Comparison of ENCODE assay signal across 17 mouse cellular contexts in genomic region chr2:126412759-126413158, GRCm38 (mm10).
"Had no signal": no experiment of that assay in that cellular context is flagged by ENCODE, and none has a peak within 500 bp of the region (broad histone marks: within the 10 kb centered on the region; RNA-seq: fewer than 3 reads in every experiment).

No protein-coding gene starts in this region.

- H3K4me1 ChIP-seq: midbrain, embryonic 13.5 days; midbrain, embryonic 15.5 days; neural tube, embryonic 12.5 days had no signal

- H3K27ac ChIP-seq: midbrain, embryonic 13.5 days; midbrain, embryonic 15.5 days; neural tube, embryonic 12.5 days had no signal

- H3K9me3 ChIP-seq: megakaryocyte, embryonic 14.5 days; midbrain, embryonic 13.5 days; midbrain, embryonic 15.5 days; neural tube, embryonic 12.5 days had no signal

- H3K4me3 ChIP-seq: megakaryocyte, embryonic 14.5 days; midbrain, embryonic 13.5 days; midbrain, embryonic 15.5 days; neural tube, embryonic 12.5 days had no signal

- ATAC-seq: midbrain, embryonic 13.5 days; midbrain, embryonic 15.5 days had no signal

- H3K36me3 ChIP-seq: midbrain, embryonic 13.5 days; midbrain, embryonic 15.5 days; neural tube, embryonic 12.5 days had no signal

- H3K9ac ChIP-seq: lung, embryonic 14.5 days; midbrain, embryonic 13.5 days; midbrain, embryonic 15.5 days; neural tube, embryonic 12.5 days had no signal

- H3K4me2 ChIP-seq: lung, embryonic 14.5 days; midbrain, embryonic 11.5 days; midbrain, embryonic 13.5 days; midbrain, embryonic 15.5 days; neural tube, embryonic 12.5 days had no signal

- DNase-seq: lung, adult 18-20 months; lung, embryonic 14.5 days; lung, postnatal 10 days; lung, postnatal 4 days; retina, postnatal 1 day; right cerebral cortex, adult 18-20 months; right cerebral cortex, postnatal 25 days; right cerebral cortex, postnatal 4 days; spleen, adult 18-20 months; thymus, adult 18-20 months; thymus, postnatal 14 days; thymus, postnatal 36 days had no signal

- H3K27me3 ChIP-seq: megakaryocyte, embryonic 14.5 days; midbrain, embryonic 13.5 days; midbrain, embryonic 15.5 days; neural tube, embryonic 12.5 days had no signal
